8 mouse cellular contexts compared by ENCODE assay signal in the genomic region with DNA sequence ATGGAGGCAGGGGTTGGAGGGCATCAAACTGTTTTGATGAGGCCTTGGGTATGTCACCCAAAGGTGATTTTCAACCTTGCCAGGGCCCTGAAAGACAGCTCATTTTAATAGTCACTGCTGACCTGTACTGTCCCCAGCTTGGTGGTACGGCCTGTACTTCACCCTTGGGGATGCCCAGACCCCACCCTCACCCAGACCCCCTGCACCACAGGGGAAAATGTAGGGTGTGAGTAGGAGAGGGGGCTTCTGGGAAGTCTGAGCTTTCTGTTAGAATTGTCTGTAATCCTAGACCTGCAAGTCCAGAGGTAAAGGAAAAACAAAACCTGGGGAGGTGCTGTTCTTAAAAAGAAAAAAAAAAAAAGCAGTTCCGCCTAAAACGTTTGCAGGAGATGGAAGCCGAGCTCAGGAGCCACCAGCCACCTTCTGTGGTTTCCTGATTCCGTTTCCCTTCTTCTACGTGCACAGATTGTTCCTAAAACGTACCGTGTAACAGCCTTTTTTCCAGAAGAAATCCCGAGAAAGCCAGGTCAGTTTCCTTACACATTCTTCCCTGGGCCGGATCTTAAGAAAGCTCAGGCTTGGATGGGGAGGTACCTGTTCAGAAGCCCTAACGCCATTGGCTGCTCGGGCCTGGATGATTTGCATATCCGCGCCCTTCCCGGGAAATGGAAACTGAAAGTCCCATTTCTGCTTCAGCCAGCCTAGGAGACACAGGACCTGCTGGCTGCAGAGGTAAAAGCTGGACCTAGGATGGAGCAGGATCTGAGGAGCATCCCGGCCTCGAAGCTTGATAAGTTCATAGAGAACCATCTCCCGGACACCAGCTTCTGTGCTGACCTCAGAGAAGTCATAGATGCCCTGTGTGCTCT. TPM values are rescaled to one million over a fixed set of nuclear protein-coding genes. Genes with fewer than 3 reads are reported as not detected.
DNase-seq lines count a peak whose midpoint lies in the region; ATAC-seq lines count a peak whose summit lies in the region.

A gene (minus strand): TSS at position 564 of the 869 bp plus-strand sequence.

- peak within 1 kb of the TSS; percentile 47 for H3K9ac ChIP-seq in hindbrain, embryonic 12.5 days

- peak; percentile 92 for DNase-seq in NIH3T3 (ENCODE audit: low read depth)
- DNase-seq in cerebellum, adult 9-11 months: peak; percentile 82
- DNase-seq in frontal cortex, postnatal 10 days (ENCODE audit: low spot score in 2 of 2): peak; percentile 59 to 68
- DNase-seq in layer of hippocampus, postnatal 14 days (ENCODE audit: low spot score in 2 of 2): peak; percentile 47 to 70
- peak; percentile 87 for DNase-seq in lung, postnatal 14 days
- peak; percentile 23 for DNase-seq in retina, adult 2 months (ENCODE audit: low read depth, low spot score)
- peak; percentile 76 to 81 for DNase-seq in thymus, postnatal 36 days

- peak; percentile 71; the same call in 1 of the 2 replicates for ATAC-seq in hindbrain, embryonic 12.5 days (ENCODE audit: low FRiP score)

- no peaks in the 10 kb centered on the region for H3K27me3 ChIP-seq in hindbrain, embryonic 12.5 days

- peak within 1 kb of the TSS; percentile 65 for H3K27ac ChIP-seq in hindbrain, embryonic 12.5 days

- WGBS in hindbrain, embryonic 12.5 days: 5% methylated on average over 18 of the region's 18 CpGs

- H3K4me3 ChIP-seq in hindbrain, embryonic 12.5 days: peak within 1 kb of the TSS; percentile 24

- H3K4me1 ChIP-seq in hindbrain, embryonic 12.5 days: peaks cover 10% of the 10 kb centered on the region

- H3K36me3 ChIP-seq in hindbrain, embryonic 12.5 days: no peaks in the 10 kb centered on the region

- no peaks in the 10 kb centered on the region for H3K9me3 ChIP-seq in hindbrain, embryonic 12.5 days (replicated peaks)

- peak within 1 kb of the TSS; percentile 51 for H3K4me2 ChIP-seq in hindbrain, embryonic 12.5 days (replicated peaks)

RNA-seq across cellular contexts. Expression of the gene that starts here (rescaled TPM):
- 0.42 and 0.62 TPM in 2 replicates for polyA plus RNA-seq in hindbrain, embryonic 12.5 days (2016; fragmentation: Nextera tagmentation; extraction: Ambion mirVana)
- under 1 TPM; 0.41 to 0.69 TPM for total RNA-seq in layer of hippocampus, postnatal 14 days (2021)

Comparison
In these comparisons a context has a peak if more than half of its experiments do, and no peak if none do; other contexts are left out.
1. Peak in every context shown above with its lines: DNase-seq, ATAC-seq, H3K4me3 ChIP-seq and H3K27ac ChIP-seq.
2. Peak in ATAC-seq, H3K4me3 ChIP-seq, H3K27ac ChIP-seq, H3K9ac ChIP-seq and H3K4me2 ChIP-seq in hindbrain, embryonic 12.5 days; RNA of the gene not detected or under 1 TPM.
3. Peak in DNase-seq in layer of hippocampus, postnatal 14 days; RNA of the gene not detected or under 1 TPM.
4. DNase-seq: peak in every context shown above with its lines; median percentile 92 in NIH3T3; 87 in lung, postnatal 14 days; 82 in cerebellum, adult 9-11 months; 78 in thymus, postnatal 36 days; 64 in frontal cortex, postnatal 10 days; 58 in layer of hippocampus, postnatal 14 days; 23 in retina, adult 2 months.